Mouse (Mus musculus) hindbrain, embryonic 14.5 days (tissue): ENCODE results near the gene Rps6kc1. TPM values are rescaled to one million over a fixed set of nuclear protein-coding genes. Genes with fewer than 3 reads are reported as not detected.

Experiments
- ATAC-seq: fragments of 200-750 bp; cut with Nextera tagmentation; 2 replicates; pipeline ENCODE4 v1.8.0; 2017; ENCODE audit warnings: moderate number of reproducible peaks, mild to moderate bottlenecking, moderate TSS enrichment, moderate library complexity; ENCODE audit not compliant: low FRiP score
- DNase-seq: peaks from one replicate; pipeline ENCODE4 v3.0.0-alpha.2; 2015; ENCODE audit warnings: low spot score
- H3K27ac ChIP-seq: fragments of 300-500 bp; sonication (generic); 2 replicates; pipeline ENCODE4 v1.5.1; 2014; ENCODE audit warnings: mild to moderate bottlenecking, moderate library complexity
- H3K27me3 ChIP-seq: fragments of 300-500 bp; sonication (generic); 2 replicates; pipeline ENCODE4 v1.6.1; 2014; ENCODE audit warnings: mild to moderate bottlenecking, low read length, mixed read lengths; ENCODE audit not compliant: control insufficient read depth, insufficient read depth
- H3K36me3 ChIP-seq: fragments of 300-500 bp; sonication (generic); replicated peaks from 2 replicates; pipeline ENCODE4 v1.6.1; 2014; ENCODE audit not compliant: control insufficient read depth, insufficient read depth
- H3K4me1 ChIP-seq: fragments of 300-500 bp; sonication (generic); replicated peaks from 2 replicates; pipeline ENCODE4 v1.6.1; 2014; ENCODE audit warnings: antibody characterized with exemption, low read length, mixed read lengths; ENCODE audit not compliant: control insufficient read depth, insufficient read depth
- H3K4me2 ChIP-seq: fragments of 300-500 bp; sonication (generic); replicated peaks from 2 replicates; pipeline ENCODE4 v1.6.1; 2014; ENCODE audit warnings: mild to moderate bottlenecking, moderate library complexity
- H3K4me3 ChIP-seq: fragments of 300-500 bp; sonication (generic); replicated peaks from 2 replicates; pipeline ENCODE4 v1.5.1; 2014; ENCODE audit warnings: mild to moderate bottlenecking, low read length
- H3K9ac ChIP-seq: fragments of 300-500 bp; sonication (generic); 2 replicates; pipeline ENCODE4 v1.6.1; 2014
- H3K9me3 ChIP-seq: fragments of 300-500 bp; sonication (generic); 2 replicates; pipeline ENCODE4 v1.6.1; 2016; ENCODE audit warnings: low read length; ENCODE audit not compliant: control insufficient read depth
- WGBS: fragments of 180-500 bp; shearing (Covaris S2); extraction: QIAGEN DNeasy Blood & Tissue Kit; methylation state at CpG from one replicate; pipeline ENCODE4 v1.1.7; 2014; 5-methylcytosine and 5-hydroxymethylcytosine counted together
- polyA plus RNA-seq: library from polyadenylated mRNA; unstranded; fragments of >200 nt; fragmentation: Nextera tagmentation; extraction: Ambion mirVana; gene quantifications from 2 replicates; pipeline ENCODE4 v1.2.1, GENCODE M21; 2014

Gene Rps6kc1
- polyA plus RNA-seq, 1 experiment from 2014 or later, result 27.7 TPM

GRCm38 (mm10) chr1:190653989-190654693 is 257.4 kb downstream of the Rps6kc1 start:
- peak; percentile 38 for DNase-seq
- Histone ChIP-seq H3K4me3 (no peak overlapping the region), H3K27ac (peak overlapping the region; percentile 76), H3K36me3 (no peaks in the 10 kb centered on the region), H3K4me2 (peak overlapping the region; percentile 31), H3K4me1 (peaks cover 21% of the 10 kb centered on the region), H3K27me3 (no peaks in the 10 kb centered on the region), H3K9ac (no peak overlapping the region; the same call in 1 of the 2 replicates), H3K9me3 (no peaks in the 10 kb centered on the region)
- 50% methylated on average over 20 of the region's 20 CpGs for WGBS
- ATAC-seq, result peak; percentile 60; the same call in 1 of the 2 replicates

GRCm38 (mm10) chr1:190653081-190653480 is 258.5 kb downstream of the Rps6kc1 start:
- no peak overlapping the region for H3K9ac ChIP-seq
- H3K4me2 ChIP-seq, result no peak overlapping the region
- peaks cover 21% of the 10 kb centered on the region for H3K4me1 ChIP-seq
- no peak overlapping the region for H3K27ac ChIP-seq
- 76% methylated on average over 6 of the region's 6 CpGs for WGBS
- H3K27me3 ChIP-seq, result no peaks in the 10 kb centered on the region
- no peak for ATAC-seq
- no peaks in the 10 kb centered on the region for H3K9me3 ChIP-seq
- no peak for DNase-seq
- H3K4me3 ChIP-seq, result no peak overlapping the region
- H3K36me3 ChIP-seq, result no peaks in the 10 kb centered on the region

Other genes starting within 250 kb of the Rps6kc1 start
- gene Angel2, start 13.3 kb upstream of the Rps6kc1 start, polyA plus RNA-seq, result 48.2 and 52.7 TPM in 2 replicates
- gene Vash2, start 67.5 kb upstream of the Rps6kc1 start, polyA plus RNA-seq, result 102 and 109 TPM in 2 replicates
- 10.3 and 11.6 TPM in 2 replicates for gene Flvcr1, start 114.4 kb upstream of the Rps6kc1 start, polyA plus RNA-seq
- not detected in 2 replicates for gene Spata45, start 124.9 kb upstream of the Rps6kc1 start, polyA plus RNA-seq
- gene Tatdn3, start 151.2 kb upstream of the Rps6kc1 start, polyA plus RNA-seq, result 13.1 and 14.9 TPM in 2 replicates
- 3.6 and 5.0 TPM in 2 replicates for gene Nsl1, start 151.2 kb upstream of the Rps6kc1 start, polyA plus RNA-seq
- gene Batf3, start 186.1 kb upstream of the Rps6kc1 start, polyA plus RNA-seq, result 1.5 and 2.2 TPM in 2 replicates